ENCODE assay signal across 11 mouse cellular contexts in the genomic region with DNA sequence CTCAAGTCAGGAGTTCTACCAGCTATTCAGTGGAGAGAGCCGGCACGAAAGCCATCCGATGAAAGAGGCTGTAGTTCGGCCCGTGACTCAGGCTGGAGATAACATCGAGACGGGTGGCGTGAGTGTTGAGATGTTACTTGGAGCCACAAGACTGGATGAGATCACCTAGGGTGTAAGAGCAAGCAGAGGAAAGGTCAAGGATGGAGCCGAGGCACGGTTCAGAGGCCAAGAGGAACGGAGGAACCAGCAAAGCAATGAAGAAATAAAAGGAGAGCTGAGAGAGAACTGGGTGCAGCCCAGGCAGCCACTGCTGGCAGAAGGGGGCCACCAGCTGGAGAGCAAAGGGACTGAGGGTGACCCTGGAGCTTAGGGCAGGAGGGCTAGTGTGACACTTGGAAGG. TPM values are rescaled to one million over a fixed set of nuclear protein-coding genes. Genes with fewer than 3 reads are reported as not detected.
A peak's percentile ranks its signal among the peaks of the same experiment; 100 is the strongest.
DNase-seq lines count a peak whose midpoint lies in the region; ATAC-seq and TF ChIP-seq lines count a peak whose summit lies in the region.
"Had no signal": no experiment of that assay in that cellular context is flagged by ENCODE, and none has a peak within 500 bp of the region (broad histone marks: within the 10 kb centered on the region; RNA-seq: fewer than 3 reads in every experiment).

No protein-coding gene starts in this region.

- WGBS in liver, adult 2 months = 90% methylated on average over 11 of the region's 11 CpGs
- 75% methylated on average over 11 of the region's 11 CpGs for WGBS in liver, embryonic 11.5 days

- H3K4me1 ChIP-seq in liver, adult 2 months (ENCODE audit: control insufficient read depth, insufficient read depth, low read length) = peaks cover 5% of the 10 kb centered on the region
- peaks cover 14% of the 10 kb centered on the region for H3K4me1 ChIP-seq in liver, embryonic 11.5 days (replicated peaks; ENCODE audit: control insufficient read depth, insufficient read depth, low read length)
- H3K4me1 ChIP-seq in ES-E14 (ENCODE audit: control insufficient read depth in 2 of 2, insufficient read depth in 2 of 2, low read length in 2 of 2, poor library complexity in 1 of 2) = peaks cover 8 to 32% of the 10 kb centered on the region in 2 experiments; a peak in 3 of 4 replicates

- no peak for ATAC-seq in liver, embryonic 11.5 days (replicated peaks; ENCODE audit: low FRiP score)

- H3K9ac ChIP-seq in liver, adult 2 months (ENCODE audit: low read depth, low read length) = no peak overlapping the region
- no peak overlapping the region for H3K9ac ChIP-seq in liver, embryonic 11.5 days (ENCODE audit: low read depth, low read length)
- H3K9ac ChIP-seq in ES-E14 (ENCODE audit: insufficient read depth, low read depth, low read length, poor library complexity, severe bottlenecking) = peak overlapping the region; percentile 63
- H3K9ac ChIP-seq: neural tube, embryonic 12.5 days had no signal

- TF ChIP-seq POLR2A in liver, adult 2 months (IDR thresholded peaks at IDR 0.05; ENCODE audit: extremely low read depth, insufficient read depth, low read length) = no peak

- no peaks in the 10 kb centered on the region for H3K36me3 ChIP-seq in liver, adult 2 months (ENCODE audit: control insufficient read depth, insufficient read depth, low read length)
- H3K36me3 ChIP-seq in liver, embryonic 11.5 days (ENCODE audit: control insufficient read depth, insufficient read depth, low read length) = no peaks in the 10 kb centered on the region
- no peaks in the 10 kb centered on the region for H3K36me3 ChIP-seq in ES-E14 (ENCODE audit: control insufficient read depth, insufficient read depth, low read length, poor library complexity, severe bottlenecking)
- H3K36me3 ChIP-seq: embryonic facial prominence, embryonic 10.5 days; neural tube, embryonic 12.5 days had no signal

- H3K4me3 ChIP-seq in liver, adult 2 months (ENCODE audit: insufficient read depth, low read depth, low read length) = no peak overlapping the region
- H3K4me3 ChIP-seq in liver, embryonic 11.5 days (ENCODE audit: low read depth, low read length) = no peak overlapping the region
- H3K4me3 ChIP-seq in ES-E14 (ENCODE audit: insufficient read depth in 1 of 2, low read depth in 1 of 2, low read length in 2 of 2, poor library complexity in 1 of 2, severe bottlenecking in 1 of 2) = no peak overlapping the region
- H3K4me3 ChIP-seq: embryonic facial prominence, embryonic 10.5 days; neural tube, embryonic 12.5 days had no signal

- intact Hi-C loops in heart, postnatal 14 days (cut with DNase I) = loop anchor here (2.0 kb wide), 1 partner anchor 185 kb away; no protein-coding TSS in a partner anchor

- peaks cover 4% of the 10 kb centered on the region; the same call in 1 of the 2 replicates for H3K79me2 ChIP-seq in liver, adult 2 months (ENCODE audit: control insufficient read depth, insufficient read depth, low read length)

- no peaks in the 10 kb centered on the region for H3K9me3 ChIP-seq in liver, embryonic 11.5 days (ENCODE audit: control insufficient read depth, low read length)
- H3K9me3 ChIP-seq in ES-E14 (ENCODE audit: control insufficient read depth, insufficient read depth, low read depth, low read length) = no peaks in the 10 kb centered on the region
- H3K9me3 ChIP-seq: embryonic facial prominence, embryonic 10.5 days; neural tube, embryonic 12.5 days had no signal

- peak; percentile 10; the same call in 1 of the 2 replicates for TF ChIP-seq CTCF in liver, adult 2 months (IDR thresholded peaks at IDR 0.05; ENCODE audit: low read depth, low read length)

- in situ Hi-C loops in ES-E14 (cut with MboI; ENCODE audit: low sequenced_read_pairs in 2 of 2, unreplicated experiment in 2 of 2) = no loop called here

- DNase-seq in liver, adult 2 months (ENCODE audit: extremely low read depth, low read depth, low spot score) = no peak
- DNase-seq in liver, embryonic 11.5 days (ENCODE audit: low spot score) = no peak
- DNase-seq in ES-E14 (ENCODE audit: low read depth, low spot score) = no peak
- DNase-seq in adrenal gland, adult 8-10 months = peak; percentile 58
- DNase-seq in heart, postnatal 14 days = peak; percentile 31 to 63
- no peak for DNase-seq in spleen, postnatal 10 days (ENCODE audit: low spot score in 2 of 2)
- DNase-seq in right cerebral cortex, adult 18-20 months = no peak
- DNase-seq: lung, postnatal 10 days had no signal

- H3K27me3 ChIP-seq in liver, adult 2 months (ENCODE audit: control insufficient read depth, insufficient read depth, low read length) = no peaks in the 10 kb centered on the region
- no peaks in the 10 kb centered on the region for H3K27me3 ChIP-seq in liver, embryonic 11.5 days (replicated peaks; ENCODE audit: control insufficient read depth, insufficient read depth, low read length)
- H3K27me3 ChIP-seq: neural tube, embryonic 12.5 days had no signal

- H3K27ac ChIP-seq in liver, adult 2 months (replicated peaks; ENCODE audit: insufficient read depth, low read depth, low read length) = no peak overlapping the region
- no peak overlapping the region for H3K27ac ChIP-seq in liver, embryonic 11.5 days (ENCODE audit: low read depth, low read length)
- H3K27ac ChIP-seq in ES-E14 (ENCODE audit: insufficient read depth, low read depth, low read length, poor library complexity, severe bottlenecking) = peak overlapping the region; percentile 34; the same call in 1 of the 2 replicates
- H3K27ac ChIP-seq: embryonic facial prominence, embryonic 10.5 days; neural tube, embryonic 12.5 days had no signal

- H3K4me2 ChIP-seq in liver, embryonic 11.5 days = no peak overlapping the region
- H3K4me2 ChIP-seq: neural tube, embryonic 12.5 days had no signal

TF ChIP-seq in ES-E14, 5 proteins besides CTCF, POLR2A, EP300 and RAD21:
- no peak for TF ChIP-seq ZNF384 (IDR thresholded peaks at IDR 0.05; ENCODE audit: low read depth, low read length)
- TF ChIP-seq HCFC1 (IDR thresholded peaks at IDR 0.05; ENCODE audit: borderline replicate concordance, insufficient read depth, low read length) = no peak
- TF ChIP-seq ZC3H11A (IDR thresholded peaks at IDR 0.05; ENCODE audit: borderline replicate concordance, low read depth, low read length) = no peak
- TF ChIP-seq CHD2 (IDR thresholded peaks at IDR 0.05; ENCODE audit: low read depth, low read length) = no peak
- no peak for TF ChIP-seq MAFK (IDR thresholded peaks at IDR 0.05; ENCODE audit: insufficient read depth, low read depth, low read length)

RNA-seq across cellular contexts. Expression of a gene that starts 3.5 kb away (rescaled TPM):
- total RNA-seq in liver, adult 2 months (2014; rRNA removed) = 7.9 and 8.3 TPM in 2 replicates
- polyA plus RNA-seq in liver, adult 2 months (2012; rRNA removed) = 21.0 and 22.8 TPM in 2 replicates
- polyA plus RNA-seq in liver, embryonic 11.5 days (2014; fragmentation: Nextera tagmentation; extraction: Ambion mirVana) = 5.8 and 7.3 TPM in 2 replicates
- total RNA-seq in ES-E14 (2012; rRNA removed) = 33.1 and 40.6 TPM in 2 replicates
- 100 to 1,000 TPM in 2 of 4 experiments, 10 to 100 TPM in 2; 49.2 to 139 (median 86.7) TPM for total RNA-seq in adrenal gland, adult 8-10 months (2022)
- total RNA-seq in heart, postnatal 14 days (2021) = 10 to 100 TPM; 10.7 to 13.0 TPM

RNA-seq across cellular contexts. Expression of a gene that starts 35.2 kb away (rescaled TPM):
- total RNA-seq in liver, adult 2 months (2014; rRNA removed) = 0.54 and 1.0 TPM in 2 replicates
- 0.15 and 0.37 TPM in 2 replicates for polyA plus RNA-seq in liver, adult 2 months (2012; rRNA removed)
- 18.3 and 18.4 TPM in 2 replicates for polyA plus RNA-seq in liver, embryonic 11.5 days (2014; fragmentation: Nextera tagmentation; extraction: Ambion mirVana)
- 4.0 and 8.8 TPM in 2 replicates for total RNA-seq in ES-E14 (2012; rRNA removed)
- 10 to 100 TPM in 3 of 4 experiments, 1 to 10 TPM in 1; 8.2 to 13.6 (median 11.5) TPM for total RNA-seq in adrenal gland, adult 8-10 months (2022)
- total RNA-seq in heart, postnatal 14 days (2021) = 1 to 10 TPM; 6.3 to 6.6 TPM

RNA-seq across cellular contexts. Expression of a gene that starts 35.3 kb away (rescaled TPM):
- total RNA-seq in liver, adult 2 months (2014; rRNA removed) = 1.8 and 2.0 TPM in 2 replicates
- 1.2 and 1.6 TPM in 2 replicates for polyA plus RNA-seq in liver, adult 2 months (2012; rRNA removed)
- 12.6 and 14.0 TPM in 2 replicates for polyA plus RNA-seq in liver, embryonic 11.5 days (2014; fragmentation: Nextera tagmentation; extraction: Ambion mirVana)
- total RNA-seq in ES-E14 (2012; rRNA removed) = 2.9 and 4.0 TPM in 2 replicates
- 1 to 10 TPM; 7.2 to 8.8 (median 7.7) TPM for total RNA-seq in adrenal gland, adult 8-10 months (2022)
- 1 to 10 TPM; 3.9 to 5.4 TPM for total RNA-seq in heart, postnatal 14 days (2021)

RNA-seq across cellular contexts. Expression of a gene that starts 49.3 kb away (rescaled TPM):
- not detected in 2 replicates for total RNA-seq in liver, adult 2 months (2014; rRNA removed)
- polyA plus RNA-seq in liver, adult 2 months (2012; rRNA removed) = not detected in 2 replicates
- polyA plus RNA-seq in liver, embryonic 11.5 days (2014; fragmentation: Nextera tagmentation; extraction: Ambion mirVana) = not detected in 2 replicates
- not detected in 2 replicates for total RNA-seq in ES-E14 (2012; rRNA removed)
- not detected for total RNA-seq in adrenal gland, adult 8-10 months (2022)
- total RNA-seq in heart, postnatal 14 days (2021) = not detected
- polyA plus RNA-seq: embryonic facial prominence, embryonic 10.5 days; neural tube, embryonic 12.5 days; stomach, embryonic 14.5 days had no signal

RNA-seq across cellular contexts. Expression of a gene that starts 49.4 kb away (rescaled TPM):
- 5.0 and 5.6 TPM in 2 replicates for total RNA-seq in liver, adult 2 months (2014; rRNA removed)
- 11.3 and 11.5 TPM in 2 replicates for polyA plus RNA-seq in liver, adult 2 months (2012; rRNA removed)
- polyA plus RNA-seq in liver, embryonic 11.5 days (2014; fragmentation: Nextera tagmentation; extraction: Ambion mirVana) = 31.0 and 36.8 TPM in 2 replicates
- total RNA-seq in ES-E14 (2012; rRNA removed) = 31.8 and 34.2 TPM in 2 replicates
- total RNA-seq in adrenal gland, adult 8-10 months (2022) = 10 to 100 TPM; 12.1 to 16.5 (median 14.6) TPM
- 10 to 100 TPM in 1 of 2 experiments, 1 to 10 TPM in 1; 9.3 to 10.6 TPM for total RNA-seq in heart, postnatal 14 days (2021)

Comparison
In these comparisons a context has a peak if more than half of its experiments do, and no peak if none do; other contexts are left out.
1. DNase-seq: peak in adrenal gland, adult 8-10 months (single experiment) and heart, postnatal 14 days (2 of 2); none in liver, adult 2 months (single experiment), liver, embryonic 11.5 days (single experiment), ES-E14 (single experiment), spleen, postnatal 10 days (0 of 2) and right cerebral cortex, adult 18-20 months (single experiment).